Comparison of ENCODE assay signal across 13 mouse cellular contexts in genomic region chr16:18175817-18176541, GRCm38 (mm10). TPM values are rescaled to one million over a fixed set of nuclear protein-coding genes. Genes with fewer than 3 reads are reported as not detected.
A peak's percentile ranks its signal among the peaks of the same experiment; 100 is the strongest.
DNase-seq lines count a peak whose midpoint lies in the region; ATAC-seq and TF ChIP-seq lines count a peak whose summit lies in the region.
"Had no signal": no experiment of that assay in that cellular context is flagged by ENCODE, and none has a peak within 500 bp of the region (broad histone marks: within the 10 kb centered on the region; RNA-seq: fewer than 3 reads in every experiment).

No protein-coding gene starts in this region.

- DNase-seq in cerebellum, adult 9-10 months = peak; percentile 52
- DNase-seq in cerebellum, postnatal 4 days (ENCODE audit: low spot score in 2 of 2) = no peak
- no peak for DNase-seq in midbrain, embryonic 11.5 days (ENCODE audit: low spot score, missing footprints)
- no peak for DNase-seq in midbrain, embryonic 10.5 days (ENCODE audit: low spot score)
- DNase-seq in limb, embryonic 11.5 days (ENCODE audit: low spot score) = no peak
- no peak for DNase-seq in right cerebral cortex, postnatal 25 days
- DNase-seq in lung, postnatal 0 days (ENCODE audit: low spot score) = no peak
- DNase-seq: adrenal gland, adult 8-10 months; kidney, postnatal 14 days had no signal

- H3K27me3 ChIP-seq in midbrain, embryonic 11.5 days (ENCODE audit: control insufficient read depth, insufficient read depth, low read length) = no peaks in the 10 kb centered on the region
- peaks cover 32% of the 10 kb centered on the region for H3K27me3 ChIP-seq in midbrain, embryonic 10.5 days (ENCODE audit: low read depth, poor library complexity, severe bottlenecking)
- no peaks in the 10 kb centered on the region for H3K27me3 ChIP-seq in limb, embryonic 11.5 days (ENCODE audit: control insufficient read depth, insufficient read depth, low read length)
- H3K27me3 ChIP-seq in lung, postnatal 0 days (replicated peaks; ENCODE audit: insufficient read depth, low read length) = no peaks in the 10 kb centered on the region
- H3K27me3 ChIP-seq: hindbrain, embryonic 15.5 days had no signal

- H3K27ac ChIP-seq in midbrain, embryonic 11.5 days (ENCODE audit: low read depth, low read length) = no peak overlapping the region
- no peak overlapping the region for H3K27ac ChIP-seq in midbrain, embryonic 10.5 days (replicated peaks)
- H3K27ac ChIP-seq in limb, embryonic 11.5 days (replicated peaks; ENCODE audit: low read depth, low read length) = peak overlapping the region; percentile 56; the same call in 1 of the 2 replicates
- no peak overlapping the region for H3K27ac ChIP-seq in lung, postnatal 0 days (ENCODE audit: low read length)
- H3K27ac ChIP-seq: hindbrain, embryonic 15.5 days had no signal

- no peak overlapping the region for H3K9ac ChIP-seq in midbrain, embryonic 11.5 days (ENCODE audit: low read length)
- peak overlapping the region; percentile 22; the same call in 1 of the 2 replicates for H3K9ac ChIP-seq in limb, embryonic 11.5 days (ENCODE audit: low read length)
- H3K9ac ChIP-seq in lung, postnatal 0 days (replicated peaks; ENCODE audit: low read depth) = no peak overlapping the region
- H3K9ac ChIP-seq: hindbrain, embryonic 15.5 days had no signal

- ATAC-seq in midbrain, embryonic 11.5 days (ENCODE audit: low FRiP score) = peak; percentile 18; the same call in 1 of the 2 replicates
- ATAC-seq in limb, embryonic 11.5 days (ENCODE audit: insufficient number of reproducible peaks, low FRiP score, low TSS enrichment, low read depth) = peak; percentile 42; the same call in 1 of the 2 replicates
- ATAC-seq in megakaryocyte progenitor cell, adult 5-6 weeks (replicated peaks; ENCODE audit: poor library complexity) = 0 out of 2 replicates have a peak, but pooled peaks have one; percentile 30
- ATAC-seq in lung, postnatal 0 days = no peak
- ATAC-seq: forebrain, embryonic 14.5 days had no signal

- TF ChIP-seq EP300 in lung, postnatal 0 days (IDR thresholded peaks at IDR 0.05) = no peak

- 69% methylated on average over 6 of the region's 6 CpGs for WGBS in midbrain, embryonic 11.5 days
- 65% methylated on average over 6 of the region's 6 CpGs for WGBS in midbrain, embryonic 10.5 days
- 32% methylated on average over 6 of the region's 6 CpGs for WGBS in limb, embryonic 11.5 days
- WGBS in lung, postnatal 0 days = 35% methylated on average over 6 of the region's 6 CpGs

- H3K4me1 ChIP-seq in midbrain, embryonic 11.5 days (ENCODE audit: control insufficient read depth, insufficient read depth, low read length) = peaks cover 10% of the 10 kb centered on the region
- peaks cover 50% of the 10 kb centered on the region for H3K4me1 ChIP-seq in midbrain, embryonic 10.5 days
- H3K4me1 ChIP-seq in limb, embryonic 11.5 days (ENCODE audit: control insufficient read depth, insufficient read depth, low read length) = peaks cover 21% of the 10 kb centered on the region
- no peaks in the 10 kb centered on the region for H3K4me1 ChIP-seq in lung, postnatal 0 days (ENCODE audit: insufficient read depth, low read depth, low read length)

- H3K4me3 ChIP-seq in midbrain, embryonic 11.5 days (ENCODE audit: low read depth, low read length) = no peak overlapping the region
- H3K4me3 ChIP-seq in midbrain, embryonic 10.5 days = no peak overlapping the region
- no peak overlapping the region for H3K4me3 ChIP-seq in limb, embryonic 11.5 days (ENCODE audit: low read depth, low read length)
- no peak overlapping the region for H3K4me3 ChIP-seq in lung, postnatal 0 days (ENCODE audit: low read depth, low read length)
- H3K4me3 ChIP-seq: hindbrain, embryonic 15.5 days had no signal

- no peak overlapping the region for H3K4me2 ChIP-seq in midbrain, embryonic 11.5 days
- no peak overlapping the region for H3K4me2 ChIP-seq in limb, embryonic 11.5 days (ENCODE audit: low read depth, severe bottlenecking)
- H3K4me2 ChIP-seq in lung, postnatal 0 days (replicated peaks; ENCODE audit: low read depth, low read length) = no peak overlapping the region
- H3K4me2 ChIP-seq: hindbrain, embryonic 15.5 days had no signal

- no peaks in the 10 kb centered on the region for H3K36me3 ChIP-seq in midbrain, embryonic 11.5 days (ENCODE audit: control insufficient read depth, insufficient read depth, low read length)
- no peaks in the 10 kb centered on the region for H3K36me3 ChIP-seq in midbrain, embryonic 10.5 days
- no peaks in the 10 kb centered on the region for H3K36me3 ChIP-seq in limb, embryonic 11.5 days (ENCODE audit: control insufficient read depth, insufficient read depth, low read length)
- no peaks in the 10 kb centered on the region for H3K36me3 ChIP-seq in lung, postnatal 0 days (ENCODE audit: insufficient read depth, low read length)
- H3K36me3 ChIP-seq: hindbrain, embryonic 15.5 days had no signal

- H3K9me3 ChIP-seq in midbrain, embryonic 11.5 days (ENCODE audit: control insufficient read depth, low read length) = no peaks in the 10 kb centered on the region
- no peaks in the 10 kb centered on the region for H3K9me3 ChIP-seq in midbrain, embryonic 10.5 days (replicated peaks)
- no peaks in the 10 kb centered on the region for H3K9me3 ChIP-seq in limb, embryonic 11.5 days (ENCODE audit: control insufficient read depth, low read length)
- no peaks in the 10 kb centered on the region for H3K9me3 ChIP-seq in lung, postnatal 0 days (ENCODE audit: low read length)
- H3K9me3 ChIP-seq: hindbrain, embryonic 15.5 days had no signal

- no peak for TF ChIP-seq CTCF in lung, postnatal 0 days (IDR thresholded peaks at IDR 0.05)

RNA-seq across cellular contexts. Expression of gene Ccdc188, which starts 41.7 kb away (rescaled TPM):
- not detected in 2 replicates for polyA plus RNA-seq in midbrain, embryonic 11.5 days (2014; fragmentation: Nextera tagmentation; extraction: Ambion mirVana)
- polyA plus RNA-seq in midbrain, embryonic 10.5 days (2016; fragmentation: Nextera tagmentation; extraction: Ambion mirVana) = not detected in 2 replicates
- polyA plus RNA-seq in limb, embryonic 11.5 days (2014; fragmentation: Nextera tagmentation; extraction: Ambion mirVana) = not detected in 2 replicates
- total RNA-seq in megakaryocyte progenitor cell, adult 5-6 weeks (2015) = not detected in 2 replicates
- total RNA-seq in megakaryocyte progenitor cell, adult 5-6 weeks (2017) = not detected in 2 replicates
- not detected in 2 replicates for polyA plus RNA-seq in lung, postnatal 0 days (2015; fragmentation: Nextera tagmentation; extraction: Ambion mirVana)
- total RNA-seq: adrenal gland, adult 8-10 months; left cerebral cortex, postnatal 25 days had no signal
- polyA plus RNA-seq: hindbrain, embryonic 15.5 days had no signal

RNA-seq across cellular contexts. Expression of gene Rtn4r, which starts 48.5 kb away (rescaled TPM):
- 2.2 and 2.7 TPM in 2 replicates for polyA plus RNA-seq in midbrain, embryonic 11.5 days (2014; fragmentation: Nextera tagmentation; extraction: Ambion mirVana)
- polyA plus RNA-seq in midbrain, embryonic 10.5 days (2016; fragmentation: Nextera tagmentation; extraction: Ambion mirVana) = 1.8 and 2.2 TPM in 2 replicates
- polyA plus RNA-seq in limb, embryonic 11.5 days (2014; fragmentation: Nextera tagmentation; extraction: Ambion mirVana) = 4.5 and 7.4 TPM in 2 replicates
- 6.0 and 8.3 TPM in 2 replicates for total RNA-seq in megakaryocyte progenitor cell, adult 5-6 weeks (2015)
- 2.2 and 2.3 TPM in 2 replicates for total RNA-seq in megakaryocyte progenitor cell, adult 5-6 weeks (2017)
- 0.17 and 0.23 TPM in 2 replicates for polyA plus RNA-seq in lung, postnatal 0 days (2015; fragmentation: Nextera tagmentation; extraction: Ambion mirVana)

RNA-seq across cellular contexts. Expression of gene Zdhhc8, which starts 59.0 kb away (rescaled TPM):
- polyA plus RNA-seq in midbrain, embryonic 11.5 days (2014; fragmentation: Nextera tagmentation; extraction: Ambion mirVana) = 7.1 and 8.4 TPM in 2 replicates
- 9.4 and 11.3 TPM in 2 replicates for polyA plus RNA-seq in midbrain, embryonic 10.5 days (2016; fragmentation: Nextera tagmentation; extraction: Ambion mirVana)
- 14.5 and 14.6 TPM in 2 replicates for polyA plus RNA-seq in limb, embryonic 11.5 days (2014; fragmentation: Nextera tagmentation; extraction: Ambion mirVana)
- total RNA-seq in megakaryocyte progenitor cell, adult 5-6 weeks (2015) = 7.3 and 7.6 TPM in 2 replicates
- 2.4 and 7.0 TPM in 2 replicates for total RNA-seq in megakaryocyte progenitor cell, adult 5-6 weeks (2017)
- 12.9 and 13.9 TPM in 2 replicates for polyA plus RNA-seq in lung, postnatal 0 days (2015; fragmentation: Nextera tagmentation; extraction: Ambion mirVana)
